Mouse (Mus musculus) limb, embryonic 15.5 days (tissue): ENCODE results near the gene Ndufa12. TPM values are rescaled to one million over a fixed set of nuclear protein-coding genes. Genes with fewer than 3 reads are reported as not detected.
A peak's percentile ranks its signal among the peaks of the same experiment; 100 is the strongest.

ENCODE experiments used
- ATAC-seq: fragments of 200-750 bp; cut with Nextera tagmentation; 2 replicates; pipeline ENCODE4 v1.8.0; 2017; ENCODE audit warnings: low read depth, moderate TSS enrichment; ENCODE audit not compliant: insufficient number of reproducible peaks, low FRiP score, low TSS enrichment
- H3K27ac ChIP-seq: fragments of 300-500 bp; sonication (generic); 2 replicates; pipeline ENCODE4 v1.5.1; 2015; ENCODE audit warnings: moderate library complexity, mild to moderate bottlenecking, inconsistent platforms
- H3K27me3 ChIP-seq: fragments of 300-500 bp; sonication (generic); 2 replicates; pipeline ENCODE4 v1.6.1; 2015; ENCODE audit warnings: inconsistent platforms
- H3K36me3 ChIP-seq: fragments of 300-500 bp; sonication (generic); 2 replicates; pipeline ENCODE4 v1.6.1; 2015; ENCODE audit warnings: inconsistent platforms
- H3K4me1 ChIP-seq: fragments of 300-500 bp; sonication (generic); 2 replicates; pipeline ENCODE4 v1.6.1; 2015; ENCODE audit warnings: inconsistent platforms
- H3K4me2 ChIP-seq: fragments of 300-500 bp; sonication (generic); 2 replicates; pipeline ENCODE4 v1.6.1; 2015; ENCODE audit warnings: mild to moderate bottlenecking, inconsistent platforms
- H3K4me3 ChIP-seq: fragments of 300-500 bp; sonication (generic); 2 replicates; pipeline ENCODE4 v1.5.1; 2015; ENCODE audit warnings: mild to moderate bottlenecking, inconsistent platforms
- H3K9ac ChIP-seq: fragments of 300-500 bp; sonication (generic); 2 replicates; pipeline ENCODE4 v1.6.1; 2015; ENCODE audit warnings: inconsistent platforms
- H3K9me3 ChIP-seq: fragments of 300-500 bp; sonication (generic); 2 replicates; pipeline ENCODE4 v1.6.1; 2016; ENCODE audit warnings: inconsistent platforms
- WGBS: fragments of 180-500 bp; shearing (Covaris S2); methylation state at CpG from one replicate; pipeline ENCODE4 v1.1.7; 2015; 5-methylcytosine and 5-hydroxymethylcytosine counted together
- polyA plus RNA-seq: library from polyadenylated mRNA; unstranded; fragments of >200 nt; fragmentation: Nextera tagmentation; extraction: Ambion mirVana; gene quantifications from 2 replicates; pipeline ENCODE4 v1.2.1, GENCODE M21; 2015

Ndufa12 gene
- polyA plus RNA-seq: 253 and 283 TPM in 2 replicates

DNA sequence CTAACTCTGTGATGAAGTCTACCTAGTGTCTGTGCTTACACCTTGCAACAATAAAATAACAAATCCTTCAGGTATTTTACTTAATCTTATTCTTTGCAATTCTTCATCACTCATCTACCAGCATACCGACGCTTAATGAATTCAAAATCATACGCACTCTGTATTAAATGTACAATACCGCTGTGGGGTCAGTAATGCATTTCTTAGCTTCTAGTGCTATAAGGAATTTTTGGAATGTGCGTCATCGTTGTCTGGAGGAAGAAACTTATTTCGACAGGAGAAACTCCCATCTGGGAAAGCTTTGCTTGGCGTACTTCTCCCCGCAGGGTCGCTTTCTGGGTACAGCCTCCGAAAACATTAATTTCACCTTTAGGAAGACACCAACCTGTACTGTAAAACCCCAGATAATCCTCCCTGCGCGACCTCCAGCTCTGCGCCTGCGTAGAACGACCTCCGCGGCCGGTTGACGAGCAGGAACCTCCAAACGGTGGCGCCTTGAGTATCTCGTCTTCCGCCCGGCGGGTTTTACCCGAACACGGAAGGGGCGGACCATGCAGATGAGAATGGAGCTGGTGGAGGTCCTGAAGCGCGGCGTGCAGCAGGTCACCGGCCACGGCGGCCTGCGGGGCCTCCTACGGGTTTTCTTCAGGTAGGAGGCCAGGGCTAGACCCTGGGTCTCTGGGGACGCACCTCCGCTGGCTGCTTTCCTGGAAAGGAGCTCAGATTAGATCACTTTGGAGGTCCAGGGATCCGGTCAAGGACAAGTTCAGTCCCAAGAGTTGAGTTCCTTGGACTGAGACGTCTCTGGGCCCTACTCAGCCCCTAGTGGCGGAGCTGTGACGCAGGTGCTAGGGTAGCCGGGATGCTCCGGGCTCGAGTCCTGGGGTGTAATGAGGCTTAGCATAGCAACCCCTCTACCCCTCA is at the start of gene Ndufa12:
Gene Ndufa12, plus strand, starts transcription at position 239 of the 924 bp plus-strand sequence.
- peak within 1 kb of the TSS; percentile 89 for H3K4me3 ChIP-seq
- H3K4me1 ChIP-seq: peaks cover 7% of the 10 kb centered on the region
- H3K27me3 ChIP-seq: no peaks in the 10 kb centered on the region
- H3K9me3 ChIP-seq: no peaks in the 10 kb centered on the region
- peak within 1 kb of the TSS; percentile 89 for H3K9ac ChIP-seq
- H3K36me3 ChIP-seq: peaks cover 28% of the 10 kb centered on the region
- under 1% methylated on average over 46 of the region's 46 CpGs for WGBS
- peak; percentile 93 for ATAC-seq
- peak within 1 kb of the TSS; percentile 76 for H3K4me2 ChIP-seq
- peak within 1 kb of the TSS; percentile 84 for H3K27ac ChIP-seq

DNA sequence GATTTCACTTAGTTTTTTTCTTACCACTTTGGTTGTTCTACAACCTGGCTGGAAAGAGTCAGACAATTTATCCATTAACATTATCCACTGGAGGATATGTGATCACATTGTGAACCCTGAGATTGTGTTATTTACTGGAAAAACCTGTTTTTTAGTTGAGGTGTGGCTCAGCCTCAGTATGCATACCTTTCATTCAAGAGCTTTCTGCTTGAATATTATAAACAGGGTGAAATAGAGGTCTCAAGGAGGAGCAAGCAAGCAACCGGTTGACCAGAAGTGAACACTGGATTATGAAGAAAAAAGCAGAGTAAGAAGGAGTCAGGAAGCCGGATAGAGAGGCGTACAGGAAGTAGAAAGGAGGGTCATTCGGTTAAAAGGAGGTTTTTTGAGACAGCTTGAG is 47.0 kb upstream of the Ndufa12 start:
- Histone ChIP-seq H3K27ac (no peak overlapping the region), H3K36me3 (peaks cover 7% of the 10 kb centered on the region; the same call in 1 of the 2 replicates), H3K27me3 (no peaks in the 10 kb centered on the region)

DNA sequence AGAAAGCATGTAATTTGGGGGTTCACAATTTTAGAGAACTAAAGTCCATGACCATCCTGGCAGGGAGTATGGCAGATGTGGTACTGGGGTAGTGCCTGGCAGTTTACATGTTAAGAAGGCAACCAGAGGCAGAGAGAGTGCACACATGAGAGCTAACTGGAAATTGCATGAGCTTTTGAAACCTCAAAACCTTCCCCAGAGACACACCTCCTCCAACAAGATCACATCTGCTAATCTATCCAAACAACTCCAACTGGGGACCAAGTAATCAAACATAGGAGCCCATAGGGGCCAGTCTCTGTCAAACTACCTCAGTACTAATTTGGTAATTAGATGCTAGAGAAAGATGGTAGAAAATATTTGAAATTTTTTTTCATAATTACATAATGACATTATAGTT is 44.7 kb upstream of the Ndufa12 start:
- ATAC-seq: no peak
- Histone ChIP-seq H3K9ac (no peak overlapping the region), H3K27ac (no peak overlapping the region)

More for the DNA sequence above, 47.0 kb upstream of the Ndufa12 start:
- Histone ChIP-seq H3K4me2 (no peak overlapping the region), H3K9ac (no peak overlapping the region), H3K9me3 (no peaks in the 10 kb centered on the region), H3K4me3 (no peak overlapping the region), H3K4me1 (peaks cover 12% of the 10 kb centered on the region)
- 67% methylated on average over 4 of the region's 4 CpGs for WGBS
- no peak for ATAC-seq

DNA sequence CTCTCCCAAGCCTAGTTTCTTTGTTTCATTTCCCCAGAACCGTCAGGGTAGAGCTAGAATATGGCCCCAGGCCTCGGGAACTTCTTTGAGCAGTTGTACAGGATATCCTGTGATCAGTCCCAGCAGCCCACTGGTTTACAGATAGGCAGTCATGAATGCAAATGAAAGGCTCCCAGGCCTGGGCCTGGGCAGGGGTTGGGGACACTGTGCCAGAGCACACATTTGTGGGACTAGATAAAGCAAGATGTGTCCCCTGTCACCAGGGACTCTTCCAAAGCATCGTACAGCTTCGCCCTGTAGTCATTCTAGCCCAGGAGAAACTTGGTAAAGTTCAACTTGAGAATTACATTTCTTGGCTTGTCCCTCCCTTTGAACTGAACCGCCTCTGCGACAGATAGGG is 39.6 kb upstream of the Ndufa12 start:
- Histone ChIP-seq H3K27ac (no peak overlapping the region), H3K36me3 (peaks cover 42% of the 10 kb centered on the region), H3K27me3 (no peaks in the 10 kb centered on the region), H3K4me2 (no peak overlapping the region), H3K4me1 (no peaks in the 10 kb centered on the region), H3K9ac (no peak overlapping the region), H3K9me3 (no peaks in the 10 kb centered on the region), H3K4me3 (no peak overlapping the region)
- WGBS: 89% methylated on average over 6 of the region's 6 CpGs
- no peak for ATAC-seq

More for the DNA sequence above, 44.7 kb upstream of the Ndufa12 start:
- Histone ChIP-seq H3K4me3 (no peak overlapping the region), H3K36me3 (peaks cover 19% of the 10 kb centered on the region), H3K4me1 (peaks cover 4% of the 10 kb centered on the region), H3K4me2 (no peak overlapping the region), H3K27me3 (no peaks in the 10 kb centered on the region), H3K9me3 (no peaks in the 10 kb centered on the region)

DNA sequence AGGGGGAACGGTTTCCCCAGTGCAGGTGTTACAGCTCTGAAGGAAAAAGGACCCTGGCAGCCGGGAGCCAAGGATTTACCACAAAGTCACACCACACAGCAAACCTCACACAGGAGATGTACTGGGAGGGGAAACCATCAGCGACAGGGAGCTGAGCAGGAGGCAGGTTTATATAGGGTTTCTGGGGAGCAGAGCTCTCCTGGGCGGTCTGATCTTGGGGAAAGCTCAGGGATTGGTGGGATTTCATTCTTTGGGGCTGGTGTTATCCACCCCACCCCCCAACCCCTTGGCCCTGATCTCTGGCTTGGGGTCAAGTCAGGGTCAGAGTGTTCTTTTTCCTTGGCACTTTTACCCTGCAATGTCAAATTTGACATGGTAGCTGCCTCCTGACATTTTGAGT is 39.1 kb upstream of the Ndufa12 start:
- no peaks in the 10 kb centered on the region for H3K27me3 ChIP-seq
- H3K4me2 ChIP-seq: no peak overlapping the region
- ATAC-seq: no peak
- H3K9me3 ChIP-seq: no peaks in the 10 kb centered on the region
- H3K27ac ChIP-seq: no peak overlapping the region
- H3K9ac ChIP-seq: no peak overlapping the region
- H3K4me1 ChIP-seq: no peaks in the 10 kb centered on the region
- no peak overlapping the region for H3K4me3 ChIP-seq
- WGBS: 82% methylated on average over 4 of the region's 4 CpGs
- peaks cover 42% of the 10 kb centered on the region for H3K36me3 ChIP-seq

DNA sequence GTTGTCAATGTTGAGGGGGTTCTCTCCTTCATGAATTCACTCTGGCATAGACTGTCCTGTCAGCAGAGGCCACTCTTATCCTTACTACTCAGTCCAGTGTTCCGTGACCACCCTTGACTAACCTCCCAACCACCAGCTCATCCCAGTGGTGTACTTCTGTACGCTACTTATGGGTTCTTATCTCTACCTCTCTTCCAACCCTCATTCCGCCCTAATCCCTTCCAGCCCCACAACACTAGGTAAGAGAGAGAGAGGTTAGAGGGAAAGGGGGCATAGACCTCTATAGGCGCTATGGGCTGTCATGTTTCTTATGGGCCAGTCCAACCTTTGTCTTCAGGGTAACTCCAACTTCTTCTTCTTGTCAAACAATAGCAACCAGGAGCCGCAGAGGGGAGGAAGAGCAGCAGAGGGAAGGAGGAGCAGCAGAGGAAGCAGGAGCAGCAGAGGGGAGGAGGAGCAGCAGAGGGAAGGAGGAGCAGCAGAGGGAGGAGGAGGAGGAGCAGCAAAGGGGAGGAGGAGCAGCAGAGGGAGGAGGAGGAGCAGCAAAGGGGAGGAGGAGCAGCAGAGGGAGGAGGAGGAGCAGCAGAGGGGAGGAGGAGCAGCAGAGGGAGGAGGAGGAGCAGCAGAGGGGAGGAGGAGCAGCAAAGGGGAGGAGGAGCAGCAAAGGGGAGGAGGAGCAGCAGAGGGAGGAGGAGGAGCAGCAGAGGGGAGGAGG is 37.3 kb upstream of the Ndufa12 start:
- H3K9me3 ChIP-seq: no peaks in the 10 kb centered on the region
- no peak overlapping the region for H3K4me3 ChIP-seq
- WGBS: 92% methylated on average over 5 of the region's 5 CpGs
- H3K9ac ChIP-seq: no peak overlapping the region
- peaks cover 43% of the 10 kb centered on the region for H3K36me3 ChIP-seq
- H3K27ac ChIP-seq: no peak overlapping the region
- H3K27me3 ChIP-seq: no peaks in the 10 kb centered on the region
- no peaks in the 10 kb centered on the region for H3K4me1 ChIP-seq
- H3K4me2 ChIP-seq: no peak overlapping the region
- no peak for ATAC-seq

DNA sequence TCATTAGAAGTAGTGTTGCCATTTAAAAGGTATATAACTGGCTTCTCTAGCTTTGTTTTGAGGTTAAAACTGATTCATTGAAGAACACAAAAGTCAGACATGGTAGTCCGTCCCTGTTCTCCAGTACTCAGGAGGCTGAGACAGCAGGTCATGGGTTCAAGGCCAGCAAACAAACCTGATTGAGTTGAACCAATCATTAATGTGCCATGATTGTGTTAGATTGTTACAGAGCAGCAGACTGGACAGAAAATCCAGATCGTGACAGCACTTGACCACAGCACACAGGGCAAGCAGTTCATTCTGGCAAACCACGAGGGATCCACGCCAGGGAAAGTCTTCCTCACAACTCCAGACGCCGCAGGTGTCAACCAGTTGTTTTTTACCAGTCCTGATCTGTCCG is 36.5 kb upstream of the Ndufa12 start:
- no peak overlapping the region for H3K27ac ChIP-seq
- no peak overlapping the region for H3K4me2 ChIP-seq
- H3K27me3 ChIP-seq: no peaks in the 10 kb centered on the region
- no peak overlapping the region for H3K4me3 ChIP-seq
- no peak overlapping the region for H3K9ac ChIP-seq
- H3K9me3 ChIP-seq: no peaks in the 10 kb centered on the region
- WGBS: 92% methylated on average over 7 of the region's 7 CpGs
- no peaks in the 10 kb centered on the region for H3K4me1 ChIP-seq
- H3K36me3 ChIP-seq: peaks cover 47% of the 10 kb centered on the region
- ATAC-seq: no peak

DNA sequence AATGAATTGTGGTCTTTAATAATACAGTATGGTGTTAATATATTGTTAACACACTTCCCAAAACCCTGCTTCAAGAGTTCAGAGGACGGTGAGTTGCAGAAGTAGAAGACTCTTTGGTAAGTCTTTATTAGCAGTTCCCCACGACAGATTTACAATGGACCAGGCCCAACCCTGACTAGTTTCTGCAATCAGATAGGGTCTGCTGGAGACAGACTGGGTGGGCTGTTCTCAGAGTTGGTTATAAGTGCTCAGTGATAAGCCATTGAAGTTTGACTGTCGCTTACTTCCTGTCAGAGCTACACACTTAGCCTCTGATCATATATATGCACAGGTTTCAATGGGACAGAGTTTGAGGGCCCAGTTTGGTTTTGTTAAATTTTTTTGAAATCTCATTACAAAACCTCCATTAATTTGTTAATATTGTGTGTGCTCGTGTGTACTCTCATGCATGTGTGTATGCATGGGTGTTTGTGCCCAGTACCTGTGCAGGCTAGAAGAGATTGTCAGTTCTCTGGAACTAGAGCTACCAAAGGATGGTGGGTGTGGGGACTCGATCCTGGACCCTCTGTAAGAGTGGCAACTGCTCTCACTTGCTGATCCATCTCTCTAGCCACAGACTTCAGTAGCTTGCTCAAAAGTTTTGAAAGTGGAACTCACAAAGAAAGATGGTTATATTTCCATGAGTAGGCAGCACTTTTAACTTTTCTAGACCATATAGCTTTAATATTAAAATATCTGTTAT is 34.2 kb upstream of the Ndufa12 start:
- Histone ChIP-seq H3K27me3 (no peaks in the 10 kb centered on the region), H3K9ac (no peak overlapping the region), H3K4me1 (no peaks in the 10 kb centered on the region), H3K27ac (no peak overlapping the region), H3K4me3 (no peak overlapping the region), H3K4me2 (no peak overlapping the region), H3K36me3 (peaks cover 53% of the 10 kb centered on the region), H3K9me3 (no peaks in the 10 kb centered on the region)
- WGBS: 77% methylated on average over 5 of the region's 5 CpGs
- no peak for ATAC-seq

DNA sequence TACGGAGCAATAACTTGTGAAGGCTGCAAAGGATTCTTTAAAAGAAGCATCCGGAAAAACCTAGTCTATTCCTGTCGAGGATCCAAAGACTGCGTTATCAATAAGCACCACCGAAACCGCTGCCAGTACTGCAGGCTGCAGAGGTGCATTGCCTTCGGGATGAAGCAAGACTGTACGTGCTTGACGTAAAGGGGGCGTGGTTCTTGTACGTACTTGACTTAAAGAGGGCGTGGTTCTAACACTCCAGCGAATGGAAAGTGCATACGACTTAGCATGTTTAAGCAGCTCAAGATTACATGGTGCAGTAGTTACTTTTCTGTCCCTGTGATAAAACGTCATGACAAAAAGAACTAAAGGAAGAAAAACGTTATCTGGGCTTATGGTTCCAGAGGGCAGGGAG is 33.1 kb upstream of the Ndufa12 start:
- Histone ChIP-seq H3K27ac (no peak overlapping the region), H3K36me3 (peaks cover 60% of the 10 kb centered on the region), H3K4me3 (no peak overlapping the region), H3K9me3 (no peaks in the 10 kb centered on the region), H3K9ac (no peak overlapping the region), H3K4me1 (no peaks in the 10 kb centered on the region), H3K4me2 (no peak overlapping the region), H3K27me3 (no peaks in the 10 kb centered on the region)
- 80% methylated on average over 16 of the region's 16 CpGs for WGBS
- ATAC-seq: no peak

DNA sequence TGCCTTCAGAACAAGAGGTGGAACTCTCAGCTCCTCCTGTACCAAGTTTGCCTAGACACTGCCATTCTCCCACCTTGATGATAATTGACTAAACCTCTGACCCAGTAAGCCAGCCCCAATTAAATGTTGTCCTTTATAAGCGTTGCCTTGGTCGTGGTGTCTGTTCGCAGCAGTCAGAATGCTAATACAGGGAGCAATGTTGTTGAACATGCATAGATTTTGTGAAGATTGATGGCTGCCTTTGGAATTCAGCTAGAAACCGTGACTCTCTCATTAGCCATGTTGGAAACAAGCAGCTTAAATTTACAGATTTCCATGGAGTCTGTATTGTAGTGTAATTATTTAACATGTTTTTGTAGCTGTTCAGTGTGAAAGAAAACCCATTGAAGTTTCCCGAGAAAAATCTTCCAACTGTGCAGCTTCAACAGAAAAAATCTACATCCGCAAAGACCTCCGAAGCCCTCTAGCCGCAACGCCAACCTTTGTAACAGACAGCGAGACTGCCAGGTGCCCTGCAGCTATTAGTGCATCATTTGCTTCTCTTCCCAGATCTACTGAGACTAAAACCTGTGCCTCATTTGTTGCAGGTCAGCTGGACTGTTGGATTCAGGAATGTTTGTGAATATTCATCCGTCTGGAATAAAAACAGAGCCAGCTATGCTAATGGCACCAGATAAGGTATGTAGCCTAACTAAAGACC is 31.3 kb upstream of the Ndufa12 start:
- Histone ChIP-seq H3K27me3 (no peaks in the 10 kb centered on the region), H3K9me3 (no peaks in the 10 kb centered on the region), H3K36me3 (peaks cover 61% of the 10 kb centered on the region), H3K9ac (no peak overlapping the region), H3K4me1 (no peaks in the 10 kb centered on the region), H3K4me3 (no peak overlapping the region), H3K4me2 (no peak overlapping the region), H3K27ac (no peak overlapping the region)
- WGBS: 87% methylated on average over 11 of the region's 11 CpGs
- no peak for ATAC-seq

DNA sequence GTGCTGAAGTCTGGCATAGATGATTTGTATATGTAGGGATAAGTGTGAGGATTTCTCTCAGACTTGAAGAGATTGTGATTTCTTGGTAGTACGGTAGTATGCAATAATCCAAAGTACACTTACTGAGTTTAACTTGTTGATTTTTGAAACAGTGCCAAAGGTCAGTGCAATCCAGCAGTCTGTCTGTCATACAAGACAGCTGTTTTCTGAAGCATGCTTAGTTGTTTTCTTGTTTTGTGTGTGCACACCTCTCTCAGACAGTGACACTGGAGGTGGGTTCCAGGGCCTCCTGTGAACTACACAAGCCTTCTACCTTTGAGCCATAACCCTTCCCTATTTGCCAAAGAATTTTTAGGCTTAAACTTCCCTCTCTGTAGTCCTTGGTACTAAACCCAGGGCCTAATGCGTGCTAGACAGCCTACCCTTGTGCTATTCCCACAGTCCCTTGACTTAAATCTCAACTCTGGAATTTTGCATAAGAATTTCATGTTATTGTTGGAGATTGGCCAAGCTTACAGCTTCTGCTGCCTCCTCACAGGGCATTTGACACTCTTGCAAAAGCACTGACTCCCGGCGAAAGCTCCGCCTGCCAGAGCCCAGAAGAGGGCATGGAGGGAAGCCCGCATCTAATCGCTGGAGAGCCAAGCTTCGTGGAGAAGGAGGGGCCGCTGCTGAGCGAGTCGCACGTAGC is 26.9 kb upstream of the Ndufa12 start:
- 55% methylated on average over 12 of the region's 12 CpGs for WGBS
- Histone ChIP-seq H3K4me1 (no peaks in the 10 kb centered on the region), H3K36me3 (peaks cover 73% of the 10 kb centered on the region), H3K9ac (no peak overlapping the region), H3K9me3 (no peaks in the 10 kb centered on the region), H3K4me3 (no peak overlapping the region), H3K4me2 (no peak overlapping the region), H3K27me3 (no peaks in the 10 kb centered on the region), H3K27ac (no peak overlapping the region)
- ATAC-seq: no peak
